Mouse (Mus musculus) R1 (cell line): ENCODE data around the gene Tspan3.
A peak's percentile ranks its signal among the peaks of the same experiment; 100 is the strongest.

Source experiments
- DNase-seq: peaks from one replicate; pipeline ENCODE4 v3.0.0-alpha.2; 2018; ENCODE audit warnings: low read depth, low spot score

Gene Tspan3

GRCm38 (mm10) chr9:56158077-56158476 lies 7.2 kb downstream of the Tspan3 start:
- DNase-seq, result no peak

GRCm38 (mm10) chr9:56154572-56154971 lies 10.7 kb downstream of the Tspan3 start:
- DNase-seq, result no peak

GRCm38 (mm10) chr9:56152482-56153007 lies 12.7 kb downstream of the Tspan3 start:
- no peak for DNase-seq

DNA sequence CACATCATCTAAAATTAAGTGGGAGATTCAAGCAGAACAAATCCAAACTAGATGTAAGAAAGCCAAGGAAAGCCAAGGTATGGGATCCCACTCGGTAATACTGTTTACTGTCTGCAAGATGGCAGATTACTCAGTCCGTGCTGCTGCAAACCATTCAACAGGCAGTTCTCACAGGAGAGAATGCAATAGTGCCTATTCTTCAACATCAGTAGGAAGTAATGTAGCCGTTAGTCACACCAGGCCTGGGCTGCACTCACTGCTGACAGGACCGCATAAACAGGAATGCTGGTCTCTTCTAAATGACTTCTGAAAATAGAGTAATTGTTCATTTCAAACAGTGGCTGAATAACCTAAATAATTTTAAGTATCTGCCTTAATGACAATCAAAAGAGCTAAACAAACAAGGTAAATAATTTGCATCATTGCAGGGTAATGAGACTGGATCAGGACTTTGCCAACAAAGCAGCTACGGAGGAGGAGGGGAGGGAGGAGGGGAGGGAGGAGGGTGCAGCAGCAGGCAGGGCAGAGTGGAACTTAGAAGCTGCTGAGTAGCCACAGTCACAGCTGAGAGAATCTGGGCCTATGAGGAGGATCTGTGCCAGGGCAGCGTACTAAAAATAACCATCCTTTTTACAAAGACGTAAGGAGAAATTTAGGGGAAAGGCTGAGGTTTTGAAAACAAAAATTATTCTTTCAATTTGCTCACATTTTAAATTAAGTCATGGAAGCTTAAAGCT lies 13.4 kb downstream of the Tspan3 start:
- no peak for DNase-seq

GRCm38 (mm10) chr9:56146326-56146923 lies 18.9 kb downstream of the Tspan3 start:
- DNase-seq, result no peak

GRCm38 (mm10) chr9:56144366-56145003 lies 20.8 kb downstream of the Tspan3 start:
- no peak for DNase-seq

GRCm38 (mm10) chr9:56141776-56142175 lies 23.5 kb downstream of the Tspan3 start:
- no peak for DNase-seq

DNA sequence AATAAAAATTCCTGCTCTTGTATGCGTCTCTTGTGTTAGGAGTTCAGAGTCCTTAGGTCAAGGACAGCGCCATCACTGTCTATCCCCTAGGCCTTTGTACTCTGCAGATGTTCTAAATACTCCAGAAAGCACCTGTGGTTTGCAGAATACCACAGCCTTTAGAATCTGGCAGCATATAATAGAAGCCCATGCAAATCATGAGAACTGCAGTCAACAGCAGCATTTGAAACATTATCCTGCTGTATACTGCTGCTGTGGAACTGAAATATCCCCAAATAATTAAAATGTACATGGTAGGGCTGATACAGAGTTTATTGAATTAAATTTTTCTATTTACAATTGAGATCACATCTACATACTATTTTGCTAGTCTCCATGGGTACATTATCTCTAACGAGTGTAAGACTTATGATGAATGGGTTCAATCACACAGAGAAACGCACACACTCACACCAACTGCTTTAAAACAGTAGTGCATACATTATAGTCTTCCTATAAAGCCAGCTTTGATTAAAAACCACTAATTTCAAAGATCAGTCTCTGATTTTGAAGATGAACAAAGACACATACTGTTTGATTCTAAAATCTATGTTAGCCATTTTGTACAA lies 29.6 kb downstream of the Tspan3 start:
- DNase-seq, result peak; percentile 62

- no peak for DNase-seq
Observed at GRCm38 (mm10) chr9:56134614-56135013, 30.7 kb downstream of the Tspan3 start.

- DNase-seq, result no peak
Observed at GRCm38 (mm10) chr9:56133970-56134369, 31.3 kb downstream of the Tspan3 start.

- DNase-seq, result no peak
Observed at GRCm38 (mm10) chr9:56131813-56132525, 33.3 kb downstream of the Tspan3 start.

DNA sequence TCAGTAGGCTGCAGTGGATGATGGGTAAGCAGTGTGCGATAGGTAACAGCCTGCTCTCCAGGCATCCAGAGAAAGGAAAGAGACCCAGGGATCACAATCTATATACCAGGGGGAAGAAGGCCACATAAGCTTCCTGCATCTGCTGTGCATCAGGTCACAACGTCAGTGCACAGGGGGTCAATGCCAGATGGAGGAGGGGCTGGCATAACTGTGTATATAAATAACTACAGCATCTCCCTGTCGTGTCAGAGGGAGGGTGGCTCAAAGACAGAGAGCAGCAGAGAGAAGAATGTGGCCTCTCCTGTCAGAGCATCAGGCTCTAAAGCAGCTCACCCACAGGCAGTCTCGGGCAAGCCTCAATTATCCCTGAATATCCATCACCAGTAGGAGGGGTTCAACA lies 34.7 kb downstream of the Tspan3 start:
- no peak for DNase-seq

- no peak for DNase-seq
Observed at GRCm38 (mm10) chr9:56129951-56130350, 35.3 kb downstream of the Tspan3 start.

DNA sequence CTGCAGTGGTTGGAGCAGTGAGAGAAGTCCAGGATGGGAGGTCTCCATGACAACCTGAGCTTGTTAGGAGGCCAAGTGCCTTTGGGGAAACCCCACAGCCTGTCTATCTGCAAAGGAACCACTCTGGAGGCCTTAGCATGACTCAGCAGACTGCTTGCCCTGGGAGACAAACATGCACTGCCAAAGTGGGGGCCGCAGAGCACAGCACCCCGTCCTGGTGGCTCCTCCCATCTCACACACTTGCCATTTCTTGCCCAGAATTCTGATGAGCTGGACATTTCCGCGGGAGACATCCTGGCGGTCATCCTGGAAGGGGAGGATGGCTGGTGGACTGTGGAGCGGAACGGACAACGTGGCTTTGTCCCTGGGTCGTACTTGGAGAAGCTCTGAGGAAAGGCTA lies 36.9 kb downstream of the Tspan3 start:
- peak; percentile 56 for DNase-seq

- no peak for DNase-seq
Observed at GRCm38 (mm10) chr9:56126453-56127173, 38.7 kb downstream of the Tspan3 start.

- DNase-seq, result peak; percentile 72
Observed at GRCm38 (mm10) chr9:56124561-56124960, 40.7 kb downstream of the Tspan3 start.

DNA sequence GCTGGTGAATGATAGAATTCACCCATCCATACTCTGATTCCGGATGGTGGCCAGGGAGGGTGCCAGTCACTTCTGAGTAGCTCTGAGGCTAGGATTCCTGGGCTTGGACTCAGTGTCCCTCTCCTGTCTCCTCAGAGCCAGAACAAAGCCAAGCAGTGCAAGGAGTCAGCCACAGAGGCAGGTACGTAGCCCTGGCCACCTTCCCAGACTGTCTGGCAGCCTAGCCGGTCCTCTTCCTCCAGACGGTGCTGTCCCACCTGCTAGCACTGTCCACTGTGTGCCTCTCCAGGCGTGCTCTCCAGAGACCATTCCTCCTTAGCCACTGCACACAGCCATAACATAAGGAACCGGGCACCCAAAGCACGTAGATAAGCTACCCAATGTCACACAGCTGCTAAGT lies 41.7 kb downstream of the Tspan3 start:
- DNase-seq, result no peak

DNA sequence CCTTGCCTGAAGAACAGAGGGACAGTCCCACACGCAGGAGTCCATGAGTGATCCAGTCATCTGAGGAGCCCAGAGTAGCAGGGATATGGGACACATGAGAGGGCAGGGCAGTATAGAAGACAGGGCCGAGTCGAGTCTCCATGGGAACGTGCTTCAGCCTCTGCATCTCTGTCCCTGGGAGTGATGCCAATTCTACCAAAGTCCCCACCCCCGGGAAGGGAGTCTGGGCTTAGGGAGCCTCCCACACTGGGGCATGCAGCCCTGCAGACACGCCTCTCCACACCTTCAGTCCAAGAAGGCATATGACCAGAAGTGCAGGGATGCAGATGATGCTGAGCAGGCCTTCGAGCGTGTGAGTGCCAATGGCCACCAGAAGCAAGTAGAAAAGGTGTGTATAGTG lies 42.3 kb downstream of the Tspan3 start:
- no peak for DNase-seq

- peak; percentile 81 for DNase-seq
Observed at GRCm38 (mm10) chr9:56121097-56121496, 44.2 kb downstream of the Tspan3 start.

DNA sequence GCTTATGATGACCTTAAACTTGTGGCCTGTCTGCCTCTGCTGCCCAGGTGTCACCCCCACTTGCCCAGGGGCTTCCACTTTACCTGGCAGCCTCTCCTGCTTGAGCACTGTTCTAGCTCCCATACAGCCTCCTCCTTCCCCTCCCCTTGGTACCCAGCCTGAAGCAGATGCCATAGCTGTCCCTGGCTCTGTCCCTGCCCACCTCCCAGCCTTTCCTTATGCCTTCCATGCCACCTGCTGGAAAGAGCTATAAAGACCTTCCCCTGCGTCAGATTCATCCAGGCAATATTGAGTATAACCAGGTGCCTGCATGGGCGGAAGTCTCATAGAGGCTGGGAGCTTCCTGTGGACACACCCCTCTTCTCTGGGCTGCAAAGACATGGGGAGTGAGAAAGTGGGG lies 45.6 kb downstream of the Tspan3 start:
- DNase-seq, result no peak

DNA sequence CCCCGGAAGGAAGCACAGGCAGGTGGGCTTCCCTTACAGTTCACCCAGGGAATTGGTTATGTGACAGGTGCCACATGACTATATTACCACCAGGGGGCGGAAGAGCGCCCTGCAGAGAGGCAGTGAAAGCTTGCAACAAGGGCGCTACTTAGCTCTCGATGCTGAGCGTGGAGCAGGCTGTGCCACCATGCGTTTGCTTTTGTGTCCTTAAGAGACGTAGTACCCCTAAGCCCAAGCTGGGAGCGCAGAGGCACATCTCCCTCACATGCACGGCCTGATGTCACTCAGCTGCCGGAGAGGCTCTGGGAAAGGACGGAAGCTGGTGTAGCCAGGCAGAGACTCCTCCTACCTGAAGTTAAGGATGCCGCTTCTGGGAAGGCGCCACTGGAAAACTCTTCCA lies 46.7 kb downstream of the Tspan3 start:
- DNase-seq, result peak; percentile 88
